Mouse (Mus musculus) liver, embryonic 14.5 days (tissue): Measurements from ENCODE around the gene Itpk1. TPM values are rescaled to one million over a fixed set of nuclear protein-coding genes. Genes with fewer than 3 reads are reported as not detected.
A peak's percentile ranks its signal among the peaks of the same experiment; 100 is the strongest.

Experiments
- ATAC-seq: fragments of 200-750 bp; cut with Nextera tagmentation; 2 replicates; pipeline ENCODE4 v1.8.0; 2017; ENCODE audit warnings: moderate number of reproducible peaks, mild to moderate bottlenecking, moderate library complexity; ENCODE audit not compliant: insufficient read depth
- DNase-seq, 3 experiments: peaks; one replicate each; pipeline ENCODE4 v3.0.0-alpha.2; 2012 to 2013; ENCODE audit warnings: low read depth in 3 of 3, low spot score in 3 of 3
- H3K27ac ChIP-seq: fragments of 300-500 bp; sonication (generic); 2 replicates; pipeline ENCODE4 v1.5.1; 2014; ENCODE audit warnings: moderate library complexity, mild to moderate bottlenecking, control low read depth, inconsistent platforms
- H3K27me3 ChIP-seq: fragments of 300-500 bp; sonication (generic); 2 replicates; pipeline ENCODE4 v1.6.1; 2014; ENCODE audit warnings: mild to moderate bottlenecking, low read length, moderate library complexity; ENCODE audit not compliant: control insufficient read depth, insufficient read depth
- H3K36me3 ChIP-seq: fragments of 300-500 bp; sonication (generic); replicated peaks from 2 replicates; pipeline ENCODE4 v1.6.1; 2014; ENCODE audit warnings: low read depth; ENCODE audit not compliant: control insufficient read depth, insufficient read depth
- H3K4me1 ChIP-seq, 2 experiments: fragments of 200-500 bp in 1 of 2; fragments of 300-500 bp in 1 of 2; sonication (generic) in 1 of 2; replicated peaks; 2 replicates each; pipeline ENCODE4 v1.6.1; 2012 to 2014; ENCODE audit warnings: antibody characterized with exemption in 1 of 2, inconsistent platforms in 1 of 2, low read length in 1 of 2; ENCODE audit not compliant: control insufficient read depth in 2 of 2, insufficient read depth in 2 of 2
- H3K4me2 ChIP-seq: fragments of 300-500 bp; sonication (generic); 2 replicates; pipeline ENCODE4 v1.6.1; 2014; ENCODE audit warnings: low read depth, mild to moderate bottlenecking, control low read depth, moderate library complexity
- H3K4me3 ChIP-seq, 2 experiments: fragments of 200-500 bp in 1 of 2; fragments of 300-500 bp in 1 of 2; sonication (generic) in 1 of 2; 2 replicates each; pipeline ENCODE4 v1.5.1; 2012 to 2014; ENCODE audit warnings: low read depth in 2 of 2, low read length in 2 of 2, mild to moderate bottlenecking in 2 of 2, control low read depth in 1 of 2, inconsistent platforms in 1 of 2, moderate library complexity in 1 of 2; ENCODE audit not compliant: insufficient read depth in 1 of 2
- H3K9ac ChIP-seq: fragments of 300-500 bp; sonication (generic); replicated peaks from 2 replicates; pipeline ENCODE4 v1.6.1; 2014; ENCODE audit warnings: mild to moderate bottlenecking, control low read depth, moderate library complexity
- H3K9me3 ChIP-seq: fragments of 300-500 bp; sonication (generic); 2 replicates; pipeline ENCODE4 v1.6.1; 2016; ENCODE audit warnings: low read length, mixed read lengths; ENCODE audit not compliant: control insufficient read depth
- CTCF ChIP-seq: IDR thresholded peaks from 2 replicates; pipeline ENCODE4 v1.5.1; 2016; ENCODE audit warnings: antibody characterized with exemption, low read depth, control low read depth
- EP300 ChIP-seq: IDR thresholded peaks from 2 replicates; pipeline ENCODE4 v1.6.1; 2016; ENCODE audit warnings: antibody characterized with exemption, low read depth
- WGBS: fragments of 180-500 bp; shearing (Covaris S2); extraction: QIAGEN DNeasy Blood & Tissue Kit; methylation state at CpG from one replicate; pipeline ENCODE4 v1.1.7; 2014; ENCODE audit not compliant: insufficient replicate concordance; 5-methylcytosine and 5-hydroxymethylcytosine counted together
- polyA plus RNA-seq, 2 experiments: library from polyadenylated mRNA; depleted of rRNA in 1 of 2; stranded (reverse) in 1 of 2; unstranded in 1 of 2; fragments of >200 nt; fragmentation: Nextera tagmentation in 1 of 2; extraction: Ambion mirVana in 1 of 2; gene quantifications; 2 replicates each; pipeline versions ENCODE4 v1.2.1 to v1.2.3; 2012 to 2014

Itpk1 gene
- polyA plus RNA-seq, 2 experiments: 2.3 to 2.4 TPM

DNA sequence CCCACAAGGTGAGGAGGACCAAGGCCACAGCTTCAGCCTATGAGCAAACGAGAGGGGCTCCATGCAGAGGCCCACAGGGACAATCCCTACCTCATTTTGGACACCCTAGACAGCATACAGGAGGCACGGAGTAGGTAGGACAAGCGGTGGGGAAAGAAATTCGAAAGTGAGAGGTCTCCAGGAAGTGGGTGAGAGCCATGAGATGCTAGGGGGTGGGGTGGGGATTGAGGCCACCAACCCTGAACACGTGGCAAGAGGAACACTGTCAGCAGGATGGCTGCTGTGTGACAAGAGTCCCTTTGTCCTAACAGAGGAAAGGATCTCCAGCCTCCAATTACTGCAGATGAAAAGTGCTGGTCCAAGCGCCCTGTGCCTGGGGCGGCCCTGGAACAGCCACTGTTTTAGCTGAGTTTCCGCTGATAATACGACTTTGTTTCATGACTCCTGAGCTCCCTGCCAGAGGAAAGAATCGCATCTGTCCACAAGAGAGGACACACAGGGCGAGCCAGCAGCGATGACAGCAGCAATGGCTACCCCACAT is 82.4 kb downstream of the Itpk1 start:
- no peak for DNase-seq
- Histone ChIP-seq H3K9me3 (no peaks in the 10 kb centered on the region), H3K9ac (no peak overlapping the region), H3K27ac (no peak overlapping the region), H3K27me3 (no peaks in the 10 kb centered on the region), H3K36me3 (no peaks in the 10 kb centered on the region), H3K4me2 (no peak overlapping the region), H3K4me1 (peaks cover 0 to 3% of the 10 kb centered on the region in 2 experiments; a peak in 1 of 4 replicates), H3K4me3 (no peak overlapping the region)
- TF ChIP-seq EP300 (no peak), CTCF (no peak)
- WGBS: 61% methylated on average over 12 of the region's 12 CpGs
- no peak for ATAC-seq

DNA sequence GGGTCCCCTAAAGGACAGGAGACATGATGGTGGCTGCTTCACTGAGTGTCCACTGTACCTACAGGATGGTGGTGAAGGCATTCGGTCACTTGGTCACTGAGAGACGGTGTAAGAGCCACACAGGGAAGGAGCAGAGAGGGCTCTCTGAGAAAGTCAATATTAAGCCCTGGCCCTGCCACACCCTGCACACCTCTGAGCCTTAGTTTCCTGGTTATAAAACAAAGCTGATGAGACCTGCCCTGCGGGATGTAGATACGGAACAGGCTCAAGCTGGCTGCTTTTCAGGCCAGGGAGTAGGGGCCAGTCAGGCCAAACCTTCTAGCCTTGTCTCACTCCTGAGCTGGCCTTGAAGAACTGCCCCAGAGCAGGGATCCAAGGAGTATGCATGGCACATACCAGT is 82.9 kb downstream of the Itpk1 start:
- no peak overlapping the region for H3K9ac ChIP-seq
- WGBS: 72% methylated on average over 4 of the region's 4 CpGs
- H3K4me2 ChIP-seq: no peak overlapping the region
- H3K36me3 ChIP-seq: no peaks in the 10 kb centered on the region
- TF ChIP-seq CTCF (no peak), EP300 (no peak)
- no peak for ATAC-seq
- peaks cover 0 to 3% of the 10 kb centered on the region in 2 experiments; a peak in 1 of 4 replicates for H3K4me1 ChIP-seq
- H3K27me3 ChIP-seq: no peaks in the 10 kb centered on the region
- DNase-seq: no peak
- H3K9me3 ChIP-seq: no peaks in the 10 kb centered on the region
- H3K4me3 ChIP-seq: no peak overlapping the region
- H3K27ac ChIP-seq: no peak overlapping the region

DNA sequence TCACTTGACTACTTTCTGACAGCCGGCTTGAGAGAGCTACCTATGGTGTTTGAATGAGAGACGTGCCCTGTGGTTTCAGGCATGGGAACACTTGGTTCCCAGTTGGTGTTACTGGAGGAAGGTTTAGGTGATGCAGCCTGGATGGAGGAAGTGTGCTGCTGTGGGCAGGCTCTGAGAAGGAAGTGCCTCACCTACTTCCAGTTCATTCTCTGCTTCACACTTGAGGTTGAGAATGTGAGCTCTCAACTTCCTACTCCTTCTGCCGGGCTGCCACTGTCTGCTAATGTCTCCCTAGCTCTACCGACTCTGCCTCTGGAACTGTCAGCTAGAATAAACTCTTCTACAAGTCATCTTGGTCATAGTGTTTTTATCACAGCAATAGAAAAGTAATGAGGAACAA is 83.5 kb downstream of the Itpk1 start:
- H3K27ac ChIP-seq: no peak overlapping the region
- no peak for ATAC-seq
- WGBS: 57% methylated on average over 4 of the region's 4 CpGs
- H3K36me3 ChIP-seq: no peaks in the 10 kb centered on the region
- peaks cover 0 to 3% of the 10 kb centered on the region in 2 experiments; a peak in 1 of 4 replicates for H3K4me1 ChIP-seq
- TF ChIP-seq EP300 (no peak), CTCF (no peak)
- no peak overlapping the region for H3K9ac ChIP-seq
- H3K9me3 ChIP-seq: no peaks in the 10 kb centered on the region
- no peak overlapping the region for H3K4me2 ChIP-seq
- no peak for DNase-seq
- no peak overlapping the region for H3K4me3 ChIP-seq
- H3K27me3 ChIP-seq: no peaks in the 10 kb centered on the region

DNA sequence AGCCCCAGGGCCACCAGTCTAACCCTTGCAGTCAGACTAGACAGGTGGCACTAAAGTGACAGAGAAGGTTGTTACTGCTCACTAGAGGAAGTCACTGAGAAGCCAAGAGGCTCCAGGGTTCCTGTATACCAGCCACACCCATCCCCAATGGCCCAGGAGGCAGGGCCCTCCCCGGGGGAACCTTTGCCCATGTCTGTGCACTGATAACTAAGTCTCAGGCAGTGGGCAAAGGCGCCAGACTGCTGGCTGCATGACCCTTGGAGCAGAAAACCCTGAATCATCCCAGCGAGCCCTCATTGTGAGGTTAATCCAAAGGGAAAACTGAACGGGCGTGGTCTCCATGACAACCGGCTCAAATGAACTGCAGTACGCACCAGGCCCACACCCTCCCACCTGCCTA is 84.8 kb downstream of the Itpk1 start:
- peak; percentile 62; the same call in 1 of the 2 replicates for ATAC-seq
- Histone ChIP-seq H3K4me1 (peaks cover 0 to 3% of the 10 kb centered on the region in 2 experiments; a peak in 1 of 4 replicates), H3K27ac (no peak overlapping the region), H3K4me3 (no peak overlapping the region), H3K4me2 (no peak overlapping the region), H3K9ac (no peak overlapping the region), H3K27me3 (no peaks in the 10 kb centered on the region), H3K9me3 (no peaks in the 10 kb centered on the region), H3K36me3 (no peaks in the 10 kb centered on the region)
- no peak for TF ChIP-seq CTCF
- DNase-seq: peak in 2 of 3 experiments; percentile 12 to 17
- 29% methylated on average over 7 of the region's 7 CpGs for WGBS

DNA sequence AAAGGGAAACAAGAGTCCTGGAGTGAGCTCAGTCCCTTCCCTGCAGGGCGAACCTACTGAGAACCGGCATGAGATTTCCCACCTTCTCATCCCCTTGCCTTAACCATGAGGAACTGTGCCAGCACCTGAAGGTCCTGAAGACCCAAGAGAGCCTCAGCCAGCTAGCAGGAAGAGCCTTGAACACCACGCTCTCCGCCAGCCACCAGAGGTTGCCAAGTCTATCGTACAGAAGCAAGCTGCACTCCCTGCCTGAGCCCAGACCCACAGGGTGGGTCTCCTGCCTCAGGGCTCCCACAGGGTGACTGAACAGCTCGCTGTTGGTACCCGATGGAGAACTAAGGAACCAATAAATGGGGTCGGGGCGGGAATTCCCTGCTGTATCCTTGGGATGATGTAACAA is 86.6 kb downstream of the Itpk1 start:
- no peak for ATAC-seq
- Histone ChIP-seq H3K9me3 (no peaks in the 10 kb centered on the region), H3K9ac (no peak overlapping the region), H3K4me1 (peaks cover 0 to 3% of the 10 kb centered on the region in 2 experiments; a peak in 1 of 4 replicates), H3K4me2 (no peak overlapping the region), H3K27me3 (no peaks in the 10 kb centered on the region), H3K27ac (no peak overlapping the region), H3K36me3 (no peaks in the 10 kb centered on the region), H3K4me3 (no peak overlapping the region)
- no peak for DNase-seq
- no peak for TF ChIP-seq EP300
- no peak for TF ChIP-seq CTCF
- WGBS: 73% methylated on average over 9 of the region's 9 CpGs
